Mouse (Mus musculus): ENCODE measurements around the gene Eno3.

DNA sequence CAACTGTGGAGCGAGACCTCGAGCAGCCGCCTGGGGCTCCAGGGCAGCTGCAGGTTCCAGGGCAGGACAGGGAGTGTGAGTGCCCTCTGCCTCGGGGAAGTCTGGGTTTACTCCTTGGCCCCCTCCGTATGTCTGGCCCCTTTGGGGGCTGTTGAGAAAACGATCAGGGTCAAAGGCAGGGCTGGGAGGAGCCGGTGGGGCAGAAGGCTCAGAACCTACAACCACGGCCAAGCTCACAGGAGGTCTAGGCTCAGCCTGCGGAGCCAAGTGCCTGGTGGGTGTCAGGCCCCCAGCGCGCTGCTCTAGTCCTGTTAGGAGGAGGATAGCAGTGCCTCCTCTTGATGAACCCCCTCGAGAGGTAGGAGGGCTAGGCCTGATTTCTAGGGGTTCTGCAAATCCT, 24.2 kb downstream of the Eno3 start:
- TF ChIP-seq CTCF (IDR thresholded peaks at IDR 0.05; ENCODE audit: low read depth, low read length) (no peak), TAL1 (conservative IDR thresholded peaks at IDR 0.05; ENCODE audit: low read depth, low read length) (no peak), GATA1 (IDR thresholded peaks at IDR 0.05; ENCODE audit: borderline replicate concordance, low read length) (no peak)

Measured in G1E (cell line).